Mouse (Mus musculus) spleen, adult 2 months (tissue): ENCODE measurements around the gene Ptch2.

Experiments
- CTCF ChIP-seq: fragments of 200-500 bp; IDR thresholded peaks from 2 replicates; pipeline ENCODE4 v1.5.1; 2011; ENCODE audit warnings: mild to moderate bottlenecking, inconsistent platforms; ENCODE audit not compliant: insufficient read depth, insufficient read length, insufficient replicate concordance; ENCODE audit errors: extremely low read depth
- POLR2A ChIP-seq: fragments of 200-500 bp; IDR thresholded peaks from 2 replicates; pipeline ENCODE4 v1.6.1; 2011; ENCODE audit warnings: low read depth, low read length, inconsistent platforms

DNA sequence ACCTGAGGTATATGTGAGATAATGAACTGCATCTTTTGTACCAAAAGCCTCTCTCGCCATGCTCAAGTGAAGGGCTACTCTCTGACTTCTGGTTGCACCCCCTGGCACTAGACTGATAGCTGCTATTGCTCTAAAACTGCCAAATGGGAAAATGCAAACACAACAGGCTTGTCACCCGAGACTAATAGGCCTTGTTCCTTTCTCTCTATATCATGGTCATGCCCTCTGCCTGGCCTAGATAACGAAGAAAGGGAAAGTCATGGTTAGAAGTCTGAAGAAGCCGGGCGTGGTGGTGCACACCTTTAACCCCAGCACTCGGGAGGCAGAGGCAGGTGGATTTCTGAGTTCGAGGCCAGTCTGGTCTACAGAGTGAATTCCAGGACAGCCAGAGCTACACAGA, 5.3 kb upstream of the Ptch2 start:
- TF ChIP-seq POLR2A: no peak
- no peak for TF ChIP-seq CTCF
